Mouse (Mus musculus): ENCODE measurements around the gene Dpagt1.

- TF ChIP-seq CTCF (IDR thresholded peaks at IDR 0.05; ENCODE audit: low read depth, low read length): no peak
- TF ChIP-seq POLR2A (IDR thresholded peaks at IDR 0.05; ENCODE audit: extremely low read depth, insufficient read depth, low read length): 0 out of 2 replicates have a peak, but pooled peaks have one; percentile 6
Measured at GRCm38 (mm10) chr9:44311136-44312134, 14.4 kb upstream of the Dpagt1 start.

Measured in liver, adult 2 months (tissue).